Mouse (Mus musculus): ENCODE data around the gene Chrm2. TPM values are rescaled to one million over a fixed set of nuclear protein-coding genes. Genes with fewer than 3 reads are reported as not detected.

Gene Chrm2
- total and polyA plus RNA-seq, 3 experiments, result not detected

DNA sequence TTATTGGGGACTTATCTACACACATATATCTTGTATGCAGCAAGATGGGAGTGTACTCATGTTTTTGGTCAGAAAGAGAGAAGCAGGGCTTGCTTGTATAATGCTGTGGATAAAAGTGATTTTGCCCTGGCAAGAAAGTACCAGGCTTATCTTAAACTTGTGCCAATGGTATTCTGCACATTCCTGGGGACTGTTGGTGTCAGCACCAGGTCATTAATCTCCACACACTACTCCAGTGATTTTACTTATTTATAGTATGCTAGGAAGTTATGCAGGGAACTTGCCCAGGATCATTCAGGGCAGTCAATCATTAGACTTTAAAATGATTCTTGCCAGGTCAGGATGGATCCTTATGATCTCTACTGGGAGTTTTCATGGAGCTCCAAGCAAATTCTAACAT, 63.6 kb downstream of the Chrm2 start:
- no peaks in the 10 kb centered on the region for H3K27me3 ChIP-seq (replicated peaks)
- TF ChIP-seq POLR2AphosphoS2 (IDR thresholded peaks at IDR 0.05; ENCODE audit: low read depth, low read length) (no peak), BHLHE40 (IDR thresholded peaks at IDR 0.05; ENCODE audit: low read depth, low read length) (no peak), HCFC1 (IDR thresholded peaks at IDR 0.05; ENCODE audit: low read depth, low read length) (no peak), GABPA (IDR thresholded peaks at IDR 0.05; ENCODE audit: insufficient replicate concordance, low read depth, low read length) (no peak), KAT2A (IDR thresholded peaks at IDR 0.05; ENCODE audit: insufficient replicate concordance, low read length) (no peak), MAFK (IDR thresholded peaks at IDR 0.05; ENCODE audit: insufficient replicate concordance, low read length) (no peak), MXI1 (IDR thresholded peaks at IDR 0.05; ENCODE audit: low read depth, low read length) (no peak), JUND (conservative IDR thresholded peaks at IDR 0.05; ENCODE audit: low read depth, low read length) (no peak)
- no peak for DNase-seq (ENCODE audit: extremely low read depth)
- no peaks in the 10 kb centered on the region for H3K36me3 ChIP-seq (replicated peaks in 1 of 2; ENCODE audit: control insufficient read depth in 1 of 2, insufficient read depth in 1 of 2, low read length in 1 of 2)
- H3K79me2 ChIP-seq (replicated peaks; ENCODE audit: control insufficient read depth, extremely low read depth, insufficient read depth, poor library complexity, severe bottlenecking), result no peaks in the 10 kb centered on the region
- no peaks in the 10 kb centered on the region for H3K9me3 ChIP-seq (replicated peaks; ENCODE audit: low read length)
- no peak overlapping the region for H3K9ac ChIP-seq (ENCODE audit: insufficient read depth, low read depth)
- in situ Hi-C loops (cut with MboI; ENCODE audit: low pct_ligation_motif_present, low pct_unique_long_range_greater_than_20kb, low sequenced_read_pairs), result no loop called here
- H3K4me2 ChIP-seq (ENCODE audit: insufficient read depth, low read depth, poor library complexity, severe bottlenecking), result no peak overlapping the region
- no peak overlapping the region for H3K27ac ChIP-seq (ENCODE audit: insufficient read depth, low read depth)
- dilution Hi-C loops (cut with MboI; ENCODE audit: extremely low pct_ligation_motif_present, extremely low pct_unique_long_range_greater_than_20kb, low sequenced_read_pairs), result no loop called here
- H3K4me3 ChIP-seq (replicated peaks in 1 of 3; ENCODE audit: low read depth in 2 of 3, low read length in 2 of 3, poor library complexity in 1 of 3), result no peak overlapping the region
- H3K4me1 ChIP-seq (ENCODE audit: control insufficient read depth in 1 of 2, insufficient read depth in 2 of 2), result peaks cover 0 to 11% of the 10 kb centered on the region in 2 experiments; a peak in 2 of 4 replicates

DNA sequence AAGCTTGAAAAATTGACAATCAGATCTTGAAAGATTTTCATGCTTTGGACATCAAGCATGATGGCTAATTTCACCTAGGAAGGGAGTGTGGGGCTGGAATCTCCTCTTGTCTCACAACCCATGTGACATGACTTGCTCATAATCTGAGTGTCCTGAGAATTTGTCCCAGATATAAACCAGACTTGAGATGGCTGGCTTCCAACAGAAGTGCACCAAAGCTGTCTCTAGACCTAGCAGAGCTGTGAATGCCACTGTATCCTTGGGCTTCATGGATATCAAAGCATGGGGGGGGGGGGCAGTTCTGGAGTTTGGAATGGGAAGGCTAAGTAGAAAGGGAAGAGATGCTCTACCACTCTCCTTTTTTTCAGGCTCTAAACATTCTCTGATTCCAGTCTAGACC, 67.2 kb downstream of the Chrm2 start:
- TF ChIP-seq NELFE (IDR thresholded peaks at IDR 0.05; ENCODE audit: low read depth, low read length), result no peak
- TF ChIP-seq IRF4 (IDR thresholded peaks at IDR 0.05; ENCODE audit: low read depth, low read length), result no peak
- no peak for TF ChIP-seq MYC (IDR thresholded peaks at IDR 0.05; ENCODE audit: low read depth, low read length)
- TF ChIP-seq JUND (conservative IDR thresholded peaks at IDR 0.05; ENCODE audit: low read depth, low read length), result no peak
- Histone ChIP-seq H3K36me3 (replicated peaks in 1 of 2; ENCODE audit: control insufficient read depth in 1 of 2, insufficient read depth in 1 of 2, low read length in 1 of 2) (no peaks in the 10 kb centered on the region), H3K79me2 (replicated peaks; ENCODE audit: control insufficient read depth, extremely low read depth, insufficient read depth, poor library complexity, severe bottlenecking) (no peaks in the 10 kb centered on the region), H3K4me1 (ENCODE audit: control insufficient read depth in 1 of 2, insufficient read depth in 2 of 2) (peaks cover 6 to 18% of the 10 kb centered on the region in 2 experiments), H3K9me3 (replicated peaks; ENCODE audit: low read length) (no peaks in the 10 kb centered on the region), H3K9ac (ENCODE audit: insufficient read depth, low read depth) (no peak overlapping the region), H3K4me2 (ENCODE audit: insufficient read depth, low read depth, poor library complexity, severe bottlenecking) (no peak overlapping the region), H3K27ac (ENCODE audit: insufficient read depth, low read depth) (no peak overlapping the region), H3K4me3 (replicated peaks in 1 of 3; ENCODE audit: low read depth in 2 of 3, low read length in 2 of 3, poor library complexity in 1 of 3) (no peak overlapping the region), H3K27me3 (replicated peaks) (no peaks in the 10 kb centered on the region)
- no peak for DNase-seq (ENCODE audit: extremely low read depth)
- in situ Hi-C loops (cut with MboI; ENCODE audit: low pct_ligation_motif_present, low pct_unique_long_range_greater_than_20kb, low sequenced_read_pairs) (no loop called here), dilution Hi-C loops (cut with MboI; ENCODE audit: extremely low pct_ligation_motif_present, extremely low pct_unique_long_range_greater_than_20kb, low sequenced_read_pairs) (no loop called here)

DNA sequence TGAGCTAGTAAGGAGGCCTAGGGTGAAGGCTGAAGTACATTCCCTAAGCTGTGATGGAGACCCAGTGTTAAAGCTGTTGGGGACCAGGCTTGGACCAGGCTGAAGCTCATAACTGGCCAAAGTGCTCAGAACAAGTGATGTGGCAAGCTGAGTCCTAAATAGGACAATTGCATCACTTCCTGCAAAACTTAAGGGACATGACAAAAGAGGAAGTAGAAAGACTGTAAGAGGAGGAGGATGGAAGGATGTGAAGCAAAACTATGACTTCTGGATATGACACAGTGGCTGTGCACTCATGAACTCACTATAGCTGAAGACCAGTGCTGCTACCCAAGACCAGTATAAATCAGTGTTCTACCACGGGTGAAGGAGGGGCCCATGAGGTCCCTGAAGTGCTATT, 69.1 kb downstream of the Chrm2 start:
- DNase-seq (ENCODE audit: extremely low read depth), result peak; percentile 48
- Histone ChIP-seq H3K9ac (ENCODE audit: insufficient read depth, low read depth) (no peak overlapping the region), H3K4me2 (ENCODE audit: insufficient read depth, low read depth, poor library complexity, severe bottlenecking) (no peak overlapping the region), H3K27me3 (replicated peaks) (no peaks in the 10 kb centered on the region), H3K4me3 (replicated peaks in 1 of 3; ENCODE audit: low read depth in 2 of 3, low read length in 2 of 3, poor library complexity in 1 of 3) (no peak overlapping the region), H3K36me3 (replicated peaks in 1 of 2; ENCODE audit: control insufficient read depth in 1 of 2, insufficient read depth in 1 of 2, low read length in 1 of 2) (no peaks in the 10 kb centered on the region), H3K27ac (ENCODE audit: insufficient read depth, low read depth) (no peak overlapping the region), H3K4me1 (ENCODE audit: control insufficient read depth in 1 of 2, insufficient read depth in 2 of 2) (peaks cover 6 to 18% of the 10 kb centered on the region in 2 experiments), H3K9me3 (replicated peaks; ENCODE audit: low read length) (no peaks in the 10 kb centered on the region), H3K79me2 (replicated peaks; ENCODE audit: control insufficient read depth, extremely low read depth, insufficient read depth, poor library complexity, severe bottlenecking) (no peaks in the 10 kb centered on the region)
- dilution Hi-C loops (cut with MboI; ENCODE audit: extremely low pct_ligation_motif_present, extremely low pct_unique_long_range_greater_than_20kb, low sequenced_read_pairs) (no loop called here), in situ Hi-C loops (cut with MboI; ENCODE audit: low pct_ligation_motif_present, low pct_unique_long_range_greater_than_20kb, low sequenced_read_pairs) (no loop called here)
- no peak for TF ChIP-seq ZC3H11A (IDR thresholded peaks at IDR 0.05; ENCODE audit: low read depth, low read length)
- peak; percentile 44; the same call in 1 of the 2 replicates for TF ChIP-seq MEF2A (IDR thresholded peaks at IDR 0.05; ENCODE audit: borderline replicate concordance, low read depth, low read length)
- TF ChIP-seq TBP (conservative IDR thresholded peaks at IDR 0.05; ENCODE audit: low read depth, low read length), result no peak

Measured in CH12.LX (cell line).